Mouse (Mus musculus) lung, adult 2 months (tissue): ENCODE data around the gene E130311K13Rik.

Experiments used
- CTCF ChIP-seq: fragments of 200-500 bp; IDR thresholded peaks from 2 replicates; pipeline ENCODE4 v1.5.1; 2011; ENCODE audit warnings: mild to moderate bottlenecking, low read length, control low read depth; ENCODE audit not compliant: insufficient read depth
- POLR2A ChIP-seq: fragments of 200-500 bp; IDR thresholded peaks from 2 replicates; pipeline ENCODE4 v1.6.1; 2011; ENCODE audit warnings: low read depth, mild to moderate bottlenecking, control low read depth, low read length, borderline replicate concordance; ENCODE audit errors: extremely low read depth

- TF ChIP-seq CTCF (no peak), POLR2A (no peak)
Measured at GRCm38 (mm10) chr3:63881065-63881464, 48.2 kb downstream of the E130311K13Rik start.
